Mouse (Mus musculus) layer of hippocampus, adult 11-12 months (tissue): ENCODE data around the gene Wdfy4.

ENCODE experiments used
- DNase-seq: peaks from one replicate; pipeline ENCODE4 v3.0.0; 2022; ENCODE audit warnings: low spot score

Wdfy4 gene

GRCm38 (mm10) chr14:33185068-33185800 is at the start of gene Wdfy4:
Gene Wdfy4, minus strand, starts transcription at chr14:33185508.
- peak; percentile 33 for DNase-seq

- DNase-seq, result peak; percentile 56
These were observed 46.7 kb upstream of the Wdfy4 start for GRCm38 (mm10) chr14:33232048-33232447.

GRCm38 (mm10) chr14:33231311-33231710 is 46.0 kb upstream of the Wdfy4 start:
- no peak for DNase-seq

- no peak for DNase-seq
These were observed 45.4 kb upstream of the Wdfy4 start for GRCm38 (mm10) chr14:33230672-33231071.

GRCm38 (mm10) chr14:33225235-33225634 is 39.9 kb upstream of the Wdfy4 start:
- DNase-seq, result no peak

- peak; percentile 26 for DNase-seq
These were observed 31.3 kb upstream of the Wdfy4 start for GRCm38 (mm10) chr14:33216343-33217208.

- DNase-seq, result no peak
These were observed 29.9 kb upstream of the Wdfy4 start for GRCm38 (mm10) chr14:33215163-33215562.

- DNase-seq, result no peak
These were observed 29.4 kb upstream of the Wdfy4 start for GRCm38 (mm10) chr14:33214767-33215128.

- DNase-seq, result peak; percentile 90
These were observed 28.8 kb upstream of the Wdfy4 start, which contains the start of gene Arhgap22 for GRCm38 (mm10) chr14:33213823-33214766. Gene Arhgap22, plus strand, starts transcription at chr14:33214026.

GRCm38 (mm10) chr14:33212958-33213309 is 27.6 kb upstream of the Wdfy4 start:
- DNase-seq, result no peak

- no peak for DNase-seq
These were observed 27.1 kb upstream of the Wdfy4 start for GRCm38 (mm10) chr14:33212271-33212957.

- no peak for DNase-seq
These were observed 25.5 kb upstream of the Wdfy4 start for GRCm38 (mm10) chr14:33210806-33211205.

- DNase-seq, result no peak
These were observed 23.0 kb upstream of the Wdfy4 start for GRCm38 (mm10) chr14:33208331-33208730.

- DNase-seq, result no peak
These were observed 21.7 kb upstream of the Wdfy4 start for GRCm38 (mm10) chr14:33207011-33207410.

GRCm38 (mm10) chr14:33205280-33205965 is 20.1 kb upstream of the Wdfy4 start:
- DNase-seq, result peak; percentile 37

- DNase-seq, result no peak
These were observed 18.5 kb upstream of the Wdfy4 start for GRCm38 (mm10) chr14:33203777-33204176.

GRCm38 (mm10) chr14:33202885-33203284 is 17.6 kb upstream of the Wdfy4 start:
- no peak for DNase-seq

GRCm38 (mm10) chr14:33202161-33202560 is 16.9 kb upstream of the Wdfy4 start:
- DNase-seq, result no peak

GRCm38 (mm10) chr14:33194241-33194640 is 8.9 kb upstream of the Wdfy4 start:
- no peak for DNase-seq

GRCm38 (mm10) chr14:33193762-33194161 is 8.5 kb upstream of the Wdfy4 start:
- DNase-seq, result no peak

- DNase-seq, result no peak
These were observed 5.3 kb upstream of the Wdfy4 start for GRCm38 (mm10) chr14:33190646-33191045.
